Mouse (Mus musculus) MN1 (cell line): ENCODE measurements around the gene Stub1.
A peak's percentile ranks its signal among the peaks of the same experiment; 100 is the strongest.
"Not testable (repeated sequence)": the region's sequence is repeated elsewhere in the genome, so short reads cannot be mapped to it uniquely, and the experiment has no call there.

Source experiments
- DNase-seq: peaks from one replicate; pipeline ENCODE4 v3.0.0-alpha.2; 2016; ENCODE audit warnings: low spot score

Stub1 gene

GRCm38 (mm10) chr17:25823452-25823851 lies 9.8 kb downstream of the Stub1 start, which contains the start of gene Wdr24:
Gene Wdr24 (plus strand): TSS chr17:25823627.
- peak; percentile 92 for DNase-seq

GRCm38 (mm10) chr17:25818851-25819780 lies 14.1 kb downstream of the Stub1 start:
- peak; percentile 50 for DNase-seq

- DNase-seq: no peak
Measured at GRCm38 (mm10) chr17:25817662-25818061, 15.5 kb downstream of the Stub1 start.

GRCm38 (mm10) chr17:25813471-25813870 lies 19.7 kb downstream of the Stub1 start:
- no peak for DNase-seq

GRCm38 (mm10) chr17:25810890-25811289 lies 22.3 kb downstream of the Stub1 start:
- no peak for DNase-seq

GRCm38 (mm10) chr17:25809606-25810340 lies 23.4 kb downstream of the Stub1 start:
- DNase-seq: peak; percentile 82

GRCm38 (mm10) chr17:25808789-25809605 lies 24.2 kb downstream of the Stub1 start, which contains the start of gene Fbxl16:
Gene Fbxl16 (plus strand): TSS chr17:25809085.
- peak; percentile 95 for DNase-seq

- DNase-seq: peak; percentile 54
Measured at GRCm38 (mm10) chr17:25808028-25808427, 25.2 kb downstream of the Stub1 start.

- not testable (repeated sequence) for DNase-seq
Measured at GRCm38 (mm10) chr17:25807452-25807851, 25.8 kb downstream of the Stub1 start.

- DNase-seq: peak; percentile 57
Measured at GRCm38 (mm10) chr17:25806507-25806906, 26.7 kb downstream of the Stub1 start.

GRCm38 (mm10) chr17:25802825-25803517 lies 30.2 kb downstream of the Stub1 start:
- peak; percentile 96 for DNase-seq

GRCm38 (mm10) chr17:25801029-25801428 lies 32.2 kb downstream of the Stub1 start:
- DNase-seq: peak; percentile 91

- peak; percentile 88 for DNase-seq
Measured at GRCm38 (mm10) chr17:25796951-25797369, 36.2 kb downstream of the Stub1 start, which contains the start of gene Metrn. Gene Metrn (minus strand): TSS chr17:25797136.

GRCm38 (mm10) chr17:25796211-25796771 lies 36.9 kb downstream of the Stub1 start:
- DNase-seq: peak; percentile 51

- peak; percentile 94 for DNase-seq
Measured at GRCm38 (mm10) chr17:25795609-25796092, 37.6 kb downstream of the Stub1 start, which contains the start of gene AC134908.4. Gene AC134908.4 (minus strand): TSS chr17:25795659.

- no peak for DNase-seq
Measured at GRCm38 (mm10) chr17:25794998-25795397, 38.2 kb downstream of the Stub1 start.

- no peak for DNase-seq
Measured at GRCm38 (mm10) chr17:25794197-25794596, 39.0 kb downstream of the Stub1 start.

- peak; percentile 85 for DNase-seq
Measured at GRCm38 (mm10) chr17:25792615-25793014, 40.6 kb downstream of the Stub1 start, which contains the start of gene Fam173a. Gene Fam173a (minus strand): TSS chr17:25792901.

- peak; percentile 91 for DNase-seq
Measured at GRCm38 (mm10) chr17:25791843-25792527, 41.2 kb downstream of the Stub1 start.
